Mouse (Mus musculus) adrenal gland, adult 18-20 months (tissue): ENCODE results near the gene Ntm. TPM values are rescaled to one million over a fixed set of nuclear protein-coding genes. Genes with fewer than 3 reads are reported as not detected.
A peak's percentile ranks its signal among the peaks of the same experiment; 100 is the strongest.

Experiments
- DNase-seq, 2 experiments: peaks; one replicate each; pipeline ENCODE4 v3.0.0; 2021 to 2022; ENCODE audit warnings: low spot score in 2 of 2
- total RNA-seq, 2 experiments: library from RNA; stranded (reverse); gene quantifications; 1 replicate in 1 of 2; 2 replicates in 1 of 2; pipeline ENCODE4 v1.2.3; 2021

Ntm gene
- total RNA-seq, 2 experiments from 2014 or later, result 0.54 to 0.60 TPM

GRCm38 (mm10) chr9:29594537-29595294 lies 368.2 kb downstream of the Ntm start:
- DNase-seq, result no peak

GRCm38 (mm10) chr9:29587376-29587775 lies 375.6 kb downstream of the Ntm start:
- DNase-seq, result no peak

- no peak for DNase-seq
Observed at GRCm38 (mm10) chr9:29586381-29586770, 376.6 kb downstream of the Ntm start.

- DNase-seq, result peak; percentile 33 to 41
Observed at GRCm38 (mm10) chr9:29585746-29586380, 377.1 kb downstream of the Ntm start.

GRCm38 (mm10) chr9:29578226-29578625 lies 384.7 kb downstream of the Ntm start:
- no peak for DNase-seq

- no peak for DNase-seq
Observed at GRCm38 (mm10) chr9:29576051-29576533, 386.8 kb downstream of the Ntm start.

- DNase-seq, result no peak
Observed at GRCm38 (mm10) chr9:29574548-29574947, 388.4 kb downstream of the Ntm start.

GRCm38 (mm10) chr9:29568571-29568970 lies 394.4 kb downstream of the Ntm start:
- DNase-seq, result no peak

GRCm38 (mm10) chr9:29562419-29563071 lies 400.4 kb downstream of the Ntm start:
- no peak for DNase-seq

GRCm38 (mm10) chr9:29558915-29559314 lies 404.0 kb downstream of the Ntm start:
- DNase-seq, result no peak

- DNase-seq, result no peak
Observed at GRCm38 (mm10) chr9:29550582-29550981, 412.4 kb downstream of the Ntm start.

GRCm38 (mm10) chr9:29550107-29550506 lies 412.8 kb downstream of the Ntm start:
- no peak for DNase-seq

GRCm38 (mm10) chr9:29536415-29536814 lies 426.5 kb downstream of the Ntm start:
- DNase-seq, result no peak

GRCm38 (mm10) chr9:29534773-29535172 lies 428.2 kb downstream of the Ntm start:
- no peak for DNase-seq

GRCm38 (mm10) chr9:29534304-29534703 lies 428.6 kb downstream of the Ntm start:
- DNase-seq, result no peak

- no peak for DNase-seq
Observed at GRCm38 (mm10) chr9:29533556-29533955, 429.4 kb downstream of the Ntm start.

- DNase-seq, result no peak
Observed at GRCm38 (mm10) chr9:29531147-29531917, 431.6 kb downstream of the Ntm start.

GRCm38 (mm10) chr9:29524109-29524508 lies 438.8 kb downstream of the Ntm start:
- DNase-seq, result no peak

- no peak for DNase-seq
Observed at GRCm38 (mm10) chr9:29523221-29523620, 439.7 kb downstream of the Ntm start.

GRCm38 (mm10) chr9:29519181-29519580 lies 443.8 kb downstream of the Ntm start:
- DNase-seq, result no peak

- DNase-seq, result peak in 1 of 2 experiments; percentile 2
Observed at GRCm38 (mm10) chr9:29516688-29517087, 446.3 kb downstream of the Ntm start.
